ENCODE assay signal across 20 mouse cellular contexts in genomic region chr10:28874605-28875004, GRCm38 (mm10).
DNase-seq lines count a peak whose midpoint lies in the region; ATAC-seq lines count a peak whose summit lies in the region.
"Had no signal": no experiment of that assay in that cellular context is flagged by ENCODE, and none has a peak within 500 bp of the region (broad histone marks: within the 10 kb centered on the region; RNA-seq: fewer than 3 reads in every experiment).

No protein-coding gene starts in this region.

- no peaks in the 10 kb centered on the region for H3K27me3 ChIP-seq in neural tube, embryonic 11.5 days (ENCODE audit: control insufficient read depth, insufficient read depth, low read length)
- H3K27me3 ChIP-seq in neural tube, embryonic 15.5 days (replicated peaks): no peaks in the 10 kb centered on the region
- no peaks in the 10 kb centered on the region for H3K27me3 ChIP-seq in hindbrain, embryonic 12.5 days
- no peaks in the 10 kb centered on the region for H3K27me3 ChIP-seq in midbrain, embryonic 12.5 days
- H3K27me3 ChIP-seq: embryonic facial prominence, embryonic 13.5 days; heart, embryonic 12.5 days had no signal

- H3K4me3 ChIP-seq in neural tube, embryonic 11.5 days (ENCODE audit: low read depth, low read length): no peak overlapping the region
- no peak overlapping the region for H3K4me3 ChIP-seq in neural tube, embryonic 15.5 days (replicated peaks)
- H3K4me3 ChIP-seq in hindbrain, embryonic 12.5 days: no peak overlapping the region
- no peak overlapping the region for H3K4me3 ChIP-seq in midbrain, embryonic 12.5 days
- H3K4me3 ChIP-seq: embryonic facial prominence, embryonic 13.5 days; heart, embryonic 12.5 days had no signal

- H3K27ac ChIP-seq in neural tube, embryonic 11.5 days (ENCODE audit: low read depth, low read length): no peak overlapping the region
- no peak overlapping the region for H3K27ac ChIP-seq in neural tube, embryonic 15.5 days (replicated peaks)
- H3K27ac ChIP-seq in hindbrain, embryonic 12.5 days: 0 out of 2 replicates have a peak overlapping the region, but pooled peaks have one; percentile 37
- peak overlapping the region; percentile 30; the same call in 1 of the 2 replicates for H3K27ac ChIP-seq in midbrain, embryonic 12.5 days (replicated peaks)
- H3K27ac ChIP-seq: embryonic facial prominence, embryonic 13.5 days had no signal

- H3K4me1 ChIP-seq in neural tube, embryonic 11.5 days (ENCODE audit: control insufficient read depth, insufficient read depth, low read length): no peaks in the 10 kb centered on the region
- H3K4me1 ChIP-seq in neural tube, embryonic 15.5 days: no peaks in the 10 kb centered on the region
- peaks cover 5% of the 10 kb centered on the region; the same call in 1 of the 2 replicates for H3K4me1 ChIP-seq in hindbrain, embryonic 12.5 days
- peaks cover 5% of the 10 kb centered on the region; the same call in 1 of the 2 replicates for H3K4me1 ChIP-seq in midbrain, embryonic 12.5 days
- H3K4me1 ChIP-seq: embryonic facial prominence, embryonic 13.5 days had no signal

- 64% methylated on average over 4 of the region's 4 CpGs for WGBS in neural tube, embryonic 11.5 days
- 28% methylated on average over 4 of the region's 4 CpGs for WGBS in neural tube, embryonic 15.5 days
- WGBS in hindbrain, embryonic 12.5 days: 38% methylated on average over 4 of the region's 4 CpGs
- WGBS in midbrain, embryonic 12.5 days: 39% methylated on average over 4 of the region's 4 CpGs

- ATAC-seq in neural tube, embryonic 11.5 days (ENCODE audit: insufficient read depth, low FRiP score, low TSS enrichment): peak; percentile 54; the same call in 1 of the 2 replicates
- no peak for ATAC-seq in neural tube, embryonic 15.5 days (ENCODE audit: low FRiP score)
- peak; percentile 87 for ATAC-seq in hindbrain, embryonic 12.5 days (ENCODE audit: low FRiP score)
- ATAC-seq in midbrain, embryonic 12.5 days (ENCODE audit: low FRiP score, low read depth): peak; percentile 68
- ATAC-seq in erythroblast, adult 5-6 weeks (replicated peaks; ENCODE audit: low FRiP score, poor library complexity, severe bottlenecking): no peak
- ATAC-seq: activated CD4-positive, CD25-positive, alpha-beta regulatory T cell, adult 4 months; Patski had no signal

- no peaks in the 10 kb centered on the region for H3K9me3 ChIP-seq in neural tube, embryonic 11.5 days (ENCODE audit: control insufficient read depth, low read length)
- no peaks in the 10 kb centered on the region for H3K9me3 ChIP-seq in neural tube, embryonic 15.5 days (replicated peaks)
- H3K9me3 ChIP-seq in hindbrain, embryonic 12.5 days (replicated peaks): no peaks in the 10 kb centered on the region
- no peaks in the 10 kb centered on the region for H3K9me3 ChIP-seq in midbrain, embryonic 12.5 days
- H3K9me3 ChIP-seq: embryonic facial prominence, embryonic 13.5 days; heart, embryonic 12.5 days had no signal

- H3K9ac ChIP-seq in neural tube, embryonic 11.5 days (ENCODE audit: low read length): no peak overlapping the region
- H3K9ac ChIP-seq in neural tube, embryonic 15.5 days (replicated peaks): no peak overlapping the region
- no peak overlapping the region for H3K9ac ChIP-seq in hindbrain, embryonic 12.5 days
- H3K9ac ChIP-seq in midbrain, embryonic 12.5 days (replicated peaks): no peak overlapping the region
- H3K9ac ChIP-seq: embryonic facial prominence, embryonic 13.5 days; heart, embryonic 12.5 days had no signal

- no peak for DNase-seq in neural tube, embryonic 11.5 days (ENCODE audit: low spot score)
- DNase-seq in left cerebral cortex, adult 9 months (ENCODE audit: low spot score in 2 of 2): no peak
- no peak for DNase-seq in heart, adult 18-20 months
- DNase-seq: adrenal gland, postnatal 14 days; cerebellum, adult 2 months; gastrocnemius, postnatal 14 days; layer of hippocampus, postnatal 36 days; left cerebral cortex, postnatal 4 days; lung, adult 2 months; lung, postnatal 36 days; thymus, adult 18-20 months had no signal

- no peaks in the 10 kb centered on the region for H3K36me3 ChIP-seq in neural tube, embryonic 11.5 days (ENCODE audit: control insufficient read depth, insufficient read depth, low read length)
- H3K36me3 ChIP-seq in neural tube, embryonic 15.5 days: no peaks in the 10 kb centered on the region
- no peaks in the 10 kb centered on the region for H3K36me3 ChIP-seq in hindbrain, embryonic 12.5 days
- no peaks in the 10 kb centered on the region for H3K36me3 ChIP-seq in midbrain, embryonic 12.5 days
- H3K36me3 ChIP-seq: embryonic facial prominence, embryonic 13.5 days; heart, embryonic 12.5 days had no signal

- no peak overlapping the region for H3K4me2 ChIP-seq in neural tube, embryonic 11.5 days (ENCODE audit: low read depth)
- no peak overlapping the region for H3K4me2 ChIP-seq in neural tube, embryonic 15.5 days
- H3K4me2 ChIP-seq in hindbrain, embryonic 12.5 days (replicated peaks): no peak overlapping the region
- H3K4me2 ChIP-seq in midbrain, embryonic 12.5 days (replicated peaks): no peak overlapping the region
- H3K4me2 ChIP-seq: embryonic facial prominence, embryonic 13.5 days; heart, embryonic 12.5 days; liver, embryonic 11.5 days had no signal

Comparison
In these comparisons a context has a peak if more than half of its experiments do, and no peak if none do; other contexts are left out.
1. ATAC-seq: peak in neural tube, embryonic 11.5 days (single experiment), hindbrain, embryonic 12.5 days (single experiment) and midbrain, embryonic 12.5 days (single experiment); none in neural tube, embryonic 15.5 days (single experiment) and erythroblast, adult 5-6 weeks (single experiment).
2. H3K27ac ChIP-seq: peak in hindbrain, embryonic 12.5 days (single experiment) and midbrain, embryonic 12.5 days (single experiment); none in neural tube, embryonic 11.5 days (single experiment) and neural tube, embryonic 15.5 days (single experiment).